Mouse (Mus musculus): Measurements from ENCODE around the gene Zfp446. TPM values are rescaled to one million over a fixed set of nuclear protein-coding genes. Genes with fewer than 3 reads are reported as not detected.

Zfp446 gene
- polyA plus RNA-seq (2012; ENCODE audit: low replicate concordance): 4.8 and 5.9 TPM in 2 replicates

GRCm38 (mm10) chr7:12977682-12978389, at the start of gene Zfp446:
Zfp446 (plus strand) TSS chr7:12977848.

GRCm38 (mm10) chr7:12965678-12966091, 12.0 kb upstream of the Zfp446 start, which contains the start of gene Zfp324:
Zfp324 (plus strand) TSS chr7:12965838.

DNA sequence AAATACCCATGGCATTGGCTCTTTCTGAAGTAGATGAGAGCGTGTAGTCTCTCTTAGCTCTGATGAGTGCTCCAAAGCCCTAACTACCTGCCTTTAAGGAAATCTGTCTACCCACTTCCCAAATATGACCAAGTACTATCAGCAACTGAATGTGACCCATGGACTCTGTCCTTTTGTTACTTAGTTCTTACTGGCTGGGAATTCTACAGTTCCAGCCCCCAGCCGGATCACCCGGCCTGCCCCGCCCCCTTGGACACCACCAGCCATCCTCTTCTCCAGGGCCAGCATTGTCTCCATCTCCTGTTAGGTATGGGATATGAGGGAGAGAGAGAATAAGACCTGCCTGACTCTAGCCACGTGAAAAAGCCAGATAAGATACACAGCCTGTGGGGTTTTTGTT, 20.4 kb downstream of the Zfp446 start, which contains the start of gene Slc27a5:
Gene Slc27a5, minus strand, starts transcription at position 140 of the 400 bp plus-strand sequence.

GRCm38 (mm10) chr7:12998851-12999250, 21.2 kb downstream of the Zfp446 start, which contains the start of gene Trim28:
Trim28 (plus strand) TSS chr7:12999114.

GRCm38 (mm10) chr7:13010005-13010908, 32.6 kb downstream of the Zfp446 start, which contains the start of gene Zbtb45:
Zbtb45 (minus strand) TSS chr7:13010034.

GRCm38 (mm10) chr7:13034148-13034977, 56.7 kb downstream of the Zfp446 start, which contains the start of gene Chmp2a:
Chmp2a (minus strand) TSS chr7:13034807.

Other genes with a start within 250 kb of the Zfp446 start
- not detected in 2 replicates for gene Vmn2r56, start 242.8 kb upstream of the Zfp446 start, polyA plus RNA-seq (2012; ENCODE audit: low replicate concordance)
- gene Zscan18, start 174.2 kb upstream of the Zfp446 start, polyA plus RNA-seq (2012; ENCODE audit: low replicate concordance): 0.33 and 1.6 TPM in 2 replicates
- gene Zfp329, start 159.0 kb upstream of the Zfp446 start, polyA plus RNA-seq (2012; ENCODE audit: low replicate concordance): 0.53 and 1.9 TPM in 2 replicates
- 2.6 TPM in 2 replicates for gene Zfp110, start 143.1 kb upstream of the Zfp446 start, polyA plus RNA-seq (2012; ENCODE audit: low replicate concordance)
- gene Zfp128, start 96.7 kb upstream of the Zfp446 start, polyA plus RNA-seq (2012; ENCODE audit: low replicate concordance): 0.53 and 0.71 TPM in 2 replicates
- gene Zscan22, start 80.0 kb upstream of the Zfp446 start, polyA plus RNA-seq (2012; ENCODE audit: low replicate concordance): 2.2 and 4.2 TPM in 2 replicates
- gene Rps5, start 55.6 kb upstream of the Zfp446 start, polyA plus RNA-seq (2012; ENCODE audit: low replicate concordance): 409 and 2,630 TPM in 2 replicates
- gene Rnf225, start 50.4 kb upstream of the Zfp446 start, polyA plus RNA-seq (2012; ENCODE audit: low replicate concordance): 0.27 and 0.29 TPM in 2 replicates
- 5.9 and 17.5 TPM in 2 replicates for gene Zfp324, start 12.0 kb upstream of the Zfp446 start, polyA plus RNA-seq (2012; ENCODE audit: low replicate concordance)
- 0.16 TPM in 1 of 2 replicates, not detected in the other for gene Slc27a5, start 20.3 kb downstream of the Zfp446 start, polyA plus RNA-seq (2012; ENCODE audit: low replicate concordance)
- 66.9 and 109 TPM in 2 replicates for gene Trim28, start 21.3 kb downstream of the Zfp446 start, polyA plus RNA-seq (2012; ENCODE audit: low replicate concordance)
- gene Zbtb45, start 32.2 kb downstream of the Zfp446 start, polyA plus RNA-seq (2012; ENCODE audit: low replicate concordance): 48.4 and 91.4 TPM in 2 replicates
- gene Chmp2a, start 57.0 kb downstream of the Zfp446 start, polyA plus RNA-seq (2012; ENCODE audit: low replicate concordance): 60.7 and 267 TPM in 2 replicates
- gene Ube2m, start 60.4 kb downstream of the Zfp446 start, polyA plus RNA-seq (2012; ENCODE audit: low replicate concordance): 85.1 and 106 TPM in 2 replicates
- gene Mzf1, start 76.9 kb downstream of the Zfp446 start, polyA plus RNA-seq (2012; ENCODE audit: low replicate concordance): 0.93 and 2.4 TPM in 2 replicates
- not detected in 2 replicates for gene Vmn1r85, start 117.3 kb downstream of the Zfp446 start, polyA plus RNA-seq (2012; ENCODE audit: low replicate concordance)
- not detected in 2 replicates for gene Vmn1r86, start 142.1 kb downstream of the Zfp446 start, polyA plus RNA-seq (2012; ENCODE audit: low replicate concordance)
- not detected in 2 replicates for gene Vmn1r87, start 162.3 kb downstream of the Zfp446 start, polyA plus RNA-seq (2012; ENCODE audit: low replicate concordance)
- not detected in 2 replicates for gene Vmn1r88, start 181.7 kb downstream of the Zfp446 start, polyA plus RNA-seq (2012; ENCODE audit: low replicate concordance)
- gene Vmn1r89, start 235.2 kb downstream of the Zfp446 start, polyA plus RNA-seq (2012; ENCODE audit: low replicate concordance): not detected in 2 replicates

Data from hematopoietic multipotent progenitor cell, adult 10-12 weeks (in vitro differentiated cells).